Mouse (Mus musculus) lung, adult 2 months (tissue): ENCODE results near the gene Scml4.

Experiments used
- CTCF ChIP-seq: fragments of 200-500 bp; IDR thresholded peaks from 2 replicates; pipeline ENCODE4 v1.5.1; 2011; ENCODE audit warnings: mild to moderate bottlenecking, low read length, control low read depth; ENCODE audit not compliant: insufficient read depth
- POLR2A ChIP-seq: fragments of 200-500 bp; IDR thresholded peaks from 2 replicates; pipeline ENCODE4 v1.6.1; 2011; ENCODE audit warnings: low read depth, mild to moderate bottlenecking, control low read depth, low read length, borderline replicate concordance; ENCODE audit errors: extremely low read depth

- TF ChIP-seq POLR2A (no peak), CTCF (no peak)
Observed at GRCm38 (mm10) chr10:42955205-42955604, 95.0 kb downstream of the Scml4 start.
